Mouse (Mus musculus): ENCODE measurements at regions not wholly inside any gene's neighbourhood (a gene's known extent, or its start where the extent isn't known, plus 50 kb on each side); places are given as distances from the start of the nearest gene placed in this dataset.
A peak's percentile ranks its signal among the peaks of the same experiment; 100 is the strongest.

DNA sequence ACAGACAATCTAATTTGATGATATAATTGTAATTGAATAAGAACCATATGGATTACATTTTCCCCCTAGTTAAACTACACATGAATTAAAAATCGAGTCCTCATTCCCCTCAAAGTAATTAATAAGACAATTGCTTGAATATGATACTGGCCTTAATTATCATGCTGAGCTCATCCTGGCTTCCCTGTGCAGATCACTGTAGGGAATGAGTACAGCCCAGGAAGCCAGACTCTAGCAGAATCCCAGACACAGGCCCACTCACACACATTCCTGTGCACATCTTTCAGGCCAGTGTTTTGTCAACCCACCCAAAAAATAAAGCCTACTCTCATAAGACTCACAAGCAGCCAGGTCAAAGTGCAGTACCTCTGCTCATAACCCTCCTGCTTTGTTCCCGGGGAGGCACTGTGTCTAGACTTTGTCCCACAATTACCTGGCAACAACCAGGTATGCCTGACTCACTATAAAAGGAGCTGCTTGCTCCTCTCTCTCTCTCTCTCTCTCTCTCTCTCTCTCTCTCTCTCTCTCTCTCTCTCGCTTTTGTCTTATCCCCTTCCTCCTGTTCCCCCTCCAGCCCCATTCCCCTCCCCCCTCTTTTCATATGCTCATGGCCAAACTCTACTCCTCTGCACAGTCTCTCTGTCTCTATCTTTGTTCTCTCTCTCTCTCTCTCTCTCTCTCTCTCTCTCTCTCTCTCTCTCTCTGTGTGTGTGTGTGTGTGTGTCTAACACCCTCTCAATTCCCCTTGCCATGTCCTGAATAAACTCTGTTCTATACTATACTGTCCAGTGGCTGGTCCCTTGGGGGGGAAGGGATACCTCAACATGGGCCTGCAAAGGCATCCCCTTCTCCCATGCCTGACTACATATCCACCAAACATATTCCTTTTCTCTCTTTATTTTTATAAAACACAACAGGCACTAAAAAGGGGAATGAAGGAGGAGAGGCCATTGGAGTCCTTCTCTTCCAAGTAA, 143.7 kb upstream of the Spag17 start:
- no peak overlapping the region for H3K4me2 ChIP-seq (ENCODE audit: low read depth, severe bottlenecking)
- H3K27me3 ChIP-seq (ENCODE audit: control insufficient read depth, insufficient read depth, low read length) = no peaks in the 10 kb centered on the region
- H3K9ac ChIP-seq (ENCODE audit: low read length) = no peak overlapping the region
- DNase-seq (ENCODE audit: low spot score) = no peak
- no peak overlapping the region for H3K4me3 ChIP-seq (ENCODE audit: low read depth, low read length)
- no peaks in the 10 kb centered on the region for H3K9me3 ChIP-seq (ENCODE audit: control insufficient read depth, low read length)
- 59% methylated on average over 3 of the region's 3 CpGs for WGBS
- no peaks in the 10 kb centered on the region for H3K36me3 ChIP-seq (ENCODE audit: control insufficient read depth, insufficient read depth, low read length)
- no peak overlapping the region for H3K27ac ChIP-seq (replicated peaks; ENCODE audit: low read depth, low read length)
- no peak for ATAC-seq (ENCODE audit: insufficient number of reproducible peaks, low FRiP score, low TSS enrichment, low read depth)
- H3K4me1 ChIP-seq (ENCODE audit: control insufficient read depth, insufficient read depth, low read length) = no peaks in the 10 kb centered on the region; the same call in 1 of the 2 replicates

DNA sequence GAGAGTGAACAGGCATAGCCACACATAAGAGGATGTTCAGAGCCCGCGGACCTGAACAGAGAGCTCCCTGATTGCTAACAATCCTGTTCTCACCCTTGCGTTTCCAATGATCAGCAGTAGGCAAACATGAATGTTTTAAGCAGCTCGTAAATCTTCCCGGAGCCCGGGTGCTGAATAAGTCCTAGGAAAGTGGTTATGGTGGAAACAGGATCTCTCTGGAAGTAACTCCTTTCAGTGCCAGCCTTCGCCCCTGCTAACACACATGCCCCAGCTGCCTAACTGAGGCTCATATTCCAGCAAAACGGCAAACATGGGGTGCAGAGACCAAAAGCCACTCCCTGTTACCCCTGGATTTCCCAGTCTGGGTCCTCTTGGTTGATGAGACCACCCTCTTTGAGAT, 135.5 kb upstream of the Spag17 start:
- H3K27ac ChIP-seq (replicated peaks; ENCODE audit: low read depth, low read length) = peak overlapping the region; percentile 10
- peaks cover 6% of the 10 kb centered on the region for H3K4me1 ChIP-seq (ENCODE audit: control insufficient read depth, insufficient read depth, low read length)
- DNase-seq (ENCODE audit: low spot score) (peak; percentile 64), ATAC-seq (ENCODE audit: insufficient number of reproducible peaks, low FRiP score, low TSS enrichment, low read depth) (peak; percentile 72; the same call in 1 of the 2 replicates)
- 22% methylated on average over 8 of the region's 8 CpGs for WGBS
- no peaks in the 10 kb centered on the region for H3K9me3 ChIP-seq (ENCODE audit: control insufficient read depth, low read length)
- H3K4me3 ChIP-seq (ENCODE audit: low read depth, low read length) = no peak overlapping the region
- H3K27me3 ChIP-seq (ENCODE audit: control insufficient read depth, insufficient read depth, low read length) = no peaks in the 10 kb centered on the region
- no peak overlapping the region for H3K4me2 ChIP-seq (ENCODE audit: low read depth, severe bottlenecking)
- H3K36me3 ChIP-seq (ENCODE audit: control insufficient read depth, insufficient read depth, low read length) = no peaks in the 10 kb centered on the region
- no peak overlapping the region for H3K9ac ChIP-seq (ENCODE audit: low read length)

DNA sequence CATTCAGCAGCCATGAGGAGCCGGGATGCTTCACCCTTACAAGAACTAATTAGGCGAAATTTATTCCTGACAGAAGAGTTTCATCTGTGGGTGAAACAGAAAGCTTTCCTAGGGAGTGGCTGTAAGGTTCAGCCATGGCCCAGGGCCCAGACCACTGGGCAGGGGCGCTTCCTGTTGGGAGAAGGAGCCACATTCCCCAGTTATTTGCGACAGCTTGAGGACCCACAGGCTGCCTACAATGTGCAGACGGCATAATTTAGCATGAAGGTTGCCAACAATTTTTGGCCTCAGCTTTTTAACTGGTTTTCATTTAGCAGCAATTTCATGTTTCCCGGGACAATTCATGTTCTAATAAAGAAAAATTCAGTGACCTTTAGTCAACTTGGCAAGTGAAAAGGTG, 106.7 kb upstream of the Spag17 start:
- DNase-seq (ENCODE audit: low spot score) (no peak), ATAC-seq (ENCODE audit: insufficient number of reproducible peaks, low FRiP score, low TSS enrichment, low read depth) (no peak)
- no peak overlapping the region for H3K4me3 ChIP-seq (ENCODE audit: low read depth, low read length)
- WGBS = 72% methylated on average over 6 of the region's 6 CpGs
- no peak overlapping the region for H3K27ac ChIP-seq (replicated peaks; ENCODE audit: low read depth, low read length)
- no peaks in the 10 kb centered on the region for H3K9me3 ChIP-seq (ENCODE audit: control insufficient read depth, low read length)
- H3K9ac ChIP-seq (ENCODE audit: low read length) = no peak overlapping the region
- no peaks in the 10 kb centered on the region for H3K4me1 ChIP-seq (ENCODE audit: control insufficient read depth, insufficient read depth, low read length)
- H3K27me3 ChIP-seq (ENCODE audit: control insufficient read depth, insufficient read depth, low read length) = no peaks in the 10 kb centered on the region
- H3K36me3 ChIP-seq (ENCODE audit: control insufficient read depth, insufficient read depth, low read length) = no peaks in the 10 kb centered on the region
- H3K4me2 ChIP-seq (ENCODE audit: low read depth, severe bottlenecking) = no peak overlapping the region

DNA sequence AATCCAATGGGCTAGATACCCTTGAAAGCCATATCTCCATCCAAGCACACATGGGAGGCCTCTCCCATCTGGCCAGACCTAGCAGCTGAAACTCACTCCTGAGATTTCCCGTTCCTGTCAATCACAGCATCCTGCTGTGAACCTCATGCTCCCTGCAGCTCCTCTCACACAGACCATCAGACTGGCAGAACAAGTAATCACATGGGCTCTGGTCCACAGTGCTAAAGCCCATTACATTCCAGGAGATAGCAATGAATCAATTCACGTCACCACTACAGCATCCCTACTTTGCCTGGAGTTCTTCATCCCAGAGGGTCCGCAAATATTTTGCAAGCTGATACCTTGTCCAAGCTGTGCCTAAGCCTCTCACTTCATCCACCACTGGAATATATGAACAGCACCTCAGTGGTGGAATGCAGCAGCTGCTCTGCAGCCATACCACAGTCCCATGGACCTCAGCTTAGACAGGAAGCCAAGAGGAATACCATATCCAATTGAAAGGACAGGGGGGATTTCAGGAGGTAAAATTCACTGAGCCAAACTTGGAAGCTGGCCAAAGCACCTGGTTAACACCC, 99.2 kb upstream of the Spag17 start:
- H3K36me3 ChIP-seq (ENCODE audit: control insufficient read depth, insufficient read depth, low read length) = no peaks in the 10 kb centered on the region
- no peak for DNase-seq (ENCODE audit: low spot score)
- no peaks in the 10 kb centered on the region for H3K27me3 ChIP-seq (ENCODE audit: control insufficient read depth, insufficient read depth, low read length)
- H3K9ac ChIP-seq (ENCODE audit: low read length) = no peak overlapping the region
- H3K4me2 ChIP-seq (ENCODE audit: low read depth, severe bottlenecking) = no peak overlapping the region
- ATAC-seq (ENCODE audit: insufficient number of reproducible peaks, low FRiP score, low TSS enrichment, low read depth) = no peak
- H3K4me3 ChIP-seq (ENCODE audit: low read depth, low read length) = no peak overlapping the region
- WGBS = 74% methylated on average over 3 of the region's 3 CpGs
- no peaks in the 10 kb centered on the region for H3K9me3 ChIP-seq (ENCODE audit: control insufficient read depth, low read length)
- H3K27ac ChIP-seq (replicated peaks; ENCODE audit: low read depth, low read length) = no peak overlapping the region
- H3K4me1 ChIP-seq (ENCODE audit: control insufficient read depth, insufficient read depth, low read length) = no peaks in the 10 kb centered on the region

DNA sequence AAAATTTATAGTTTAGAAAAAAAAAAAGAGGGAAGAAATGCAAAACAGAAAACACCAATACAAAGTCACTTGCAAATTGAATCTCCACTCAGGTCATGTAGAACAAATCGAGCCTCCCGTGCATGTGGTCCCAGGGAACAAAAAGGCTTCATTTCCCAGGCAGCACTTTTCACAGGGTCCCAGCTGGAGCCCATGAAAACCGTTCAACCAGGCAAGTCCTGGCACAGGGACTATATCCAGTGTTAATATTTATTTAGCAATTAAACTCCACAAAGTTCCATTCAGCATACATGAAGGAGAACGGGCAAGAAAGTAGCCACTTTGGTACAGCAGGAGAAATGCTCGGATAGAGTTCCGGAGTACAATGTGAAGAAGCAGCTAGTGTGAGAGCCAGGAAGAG, 93.9 kb upstream of the Spag17 start:
- no peak overlapping the region for H3K4me2 ChIP-seq (ENCODE audit: low read depth, severe bottlenecking)
- no peak for ATAC-seq (ENCODE audit: insufficient number of reproducible peaks, low FRiP score, low TSS enrichment, low read depth)
- WGBS = 79% methylated on average over 6 of the region's 6 CpGs
- no peaks in the 10 kb centered on the region for H3K4me1 ChIP-seq (ENCODE audit: control insufficient read depth, insufficient read depth, low read length)
- no peak overlapping the region for H3K27ac ChIP-seq (replicated peaks; ENCODE audit: low read depth, low read length)
- DNase-seq (ENCODE audit: low spot score) = no peak
- H3K9me3 ChIP-seq (ENCODE audit: control insufficient read depth, low read length) = no peaks in the 10 kb centered on the region
- no peaks in the 10 kb centered on the region for H3K36me3 ChIP-seq (ENCODE audit: control insufficient read depth, insufficient read depth, low read length)
- no peak overlapping the region for H3K4me3 ChIP-seq (ENCODE audit: low read depth, low read length)
- H3K27me3 ChIP-seq (ENCODE audit: control insufficient read depth, insufficient read depth, low read length) = no peaks in the 10 kb centered on the region
- no peak overlapping the region for H3K9ac ChIP-seq (ENCODE audit: low read length)

DNA sequence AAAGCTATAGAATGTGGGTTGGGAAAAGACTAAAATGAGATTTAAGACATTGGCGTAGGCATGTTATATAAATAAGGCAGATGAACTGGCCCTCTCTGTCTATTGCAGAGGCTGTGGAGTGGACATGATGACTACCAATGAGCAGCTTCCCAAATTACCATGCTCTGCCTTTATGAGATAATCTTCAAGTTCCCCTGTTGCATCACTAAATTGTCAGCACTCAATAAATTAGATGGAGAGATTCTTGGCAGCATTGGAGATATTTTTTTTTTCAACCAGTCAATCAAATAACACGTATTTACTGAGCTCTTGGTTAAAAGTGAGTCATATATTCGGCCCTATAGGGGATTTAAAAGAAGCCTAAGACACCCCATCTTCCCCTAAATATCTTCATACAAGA, 91.6 kb upstream of the Spag17 start:
- no peak overlapping the region for H3K4me2 ChIP-seq (ENCODE audit: low read depth, severe bottlenecking)
- no peak overlapping the region for H3K9ac ChIP-seq (ENCODE audit: low read length)
- no peak overlapping the region for H3K4me3 ChIP-seq (ENCODE audit: low read depth, low read length)
- H3K9me3 ChIP-seq (ENCODE audit: control insufficient read depth, low read length) = no peaks in the 10 kb centered on the region
- H3K4me1 ChIP-seq (ENCODE audit: control insufficient read depth, insufficient read depth, low read length) = no peaks in the 10 kb centered on the region
- WGBS = 88% methylated on average over 3 of the region's 3 CpGs
- H3K36me3 ChIP-seq (ENCODE audit: control insufficient read depth, insufficient read depth, low read length) = no peaks in the 10 kb centered on the region
- no peak overlapping the region for H3K27ac ChIP-seq (replicated peaks; ENCODE audit: low read depth, low read length)
- ATAC-seq (ENCODE audit: insufficient number of reproducible peaks, low FRiP score, low TSS enrichment, low read depth) (no peak), DNase-seq (ENCODE audit: low spot score) (no peak)
- H3K27me3 ChIP-seq (ENCODE audit: control insufficient read depth, insufficient read depth, low read length) = no peaks in the 10 kb centered on the region

DNA sequence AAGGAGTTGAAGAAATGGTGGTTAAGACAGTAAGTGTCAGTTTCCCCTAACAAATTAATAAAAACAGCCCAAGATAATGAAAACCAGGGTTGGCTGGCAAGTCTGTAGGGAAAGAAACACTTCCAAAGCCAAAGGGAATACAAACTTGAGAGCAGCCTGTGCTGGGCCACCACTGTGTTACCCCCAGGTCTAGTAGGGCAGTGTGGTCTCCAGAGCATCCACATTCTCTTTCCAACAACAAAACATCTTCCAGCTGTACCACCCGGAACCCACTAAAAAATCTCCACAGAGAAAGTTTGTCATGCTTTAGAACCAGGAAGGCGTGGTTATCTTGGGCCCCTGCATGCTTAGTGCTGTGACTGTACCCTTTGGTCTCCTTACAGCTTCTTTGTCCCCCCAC, 89.4 kb upstream of the Spag17 start:
- H3K4me3 ChIP-seq (ENCODE audit: low read depth, low read length) = no peak overlapping the region
- H3K27me3 ChIP-seq (ENCODE audit: control insufficient read depth, insufficient read depth, low read length) = no peaks in the 10 kb centered on the region
- H3K9me3 ChIP-seq (ENCODE audit: control insufficient read depth, low read length) = no peaks in the 10 kb centered on the region
- H3K4me2 ChIP-seq (ENCODE audit: low read depth, severe bottlenecking) = no peak overlapping the region
- H3K36me3 ChIP-seq (ENCODE audit: control insufficient read depth, insufficient read depth, low read length) = no peaks in the 10 kb centered on the region
- ATAC-seq (ENCODE audit: insufficient number of reproducible peaks, low FRiP score, low TSS enrichment, low read depth) (no peak), DNase-seq (ENCODE audit: low spot score) (no peak)
- H3K4me1 ChIP-seq (ENCODE audit: control insufficient read depth, insufficient read depth, low read length) = no peaks in the 10 kb centered on the region
- H3K9ac ChIP-seq (ENCODE audit: low read length) = no peak overlapping the region
- WGBS = 90% methylated on average over 2 of the region's 2 CpGs
- no peak overlapping the region for H3K27ac ChIP-seq (replicated peaks; ENCODE audit: low read depth, low read length)

DNA sequence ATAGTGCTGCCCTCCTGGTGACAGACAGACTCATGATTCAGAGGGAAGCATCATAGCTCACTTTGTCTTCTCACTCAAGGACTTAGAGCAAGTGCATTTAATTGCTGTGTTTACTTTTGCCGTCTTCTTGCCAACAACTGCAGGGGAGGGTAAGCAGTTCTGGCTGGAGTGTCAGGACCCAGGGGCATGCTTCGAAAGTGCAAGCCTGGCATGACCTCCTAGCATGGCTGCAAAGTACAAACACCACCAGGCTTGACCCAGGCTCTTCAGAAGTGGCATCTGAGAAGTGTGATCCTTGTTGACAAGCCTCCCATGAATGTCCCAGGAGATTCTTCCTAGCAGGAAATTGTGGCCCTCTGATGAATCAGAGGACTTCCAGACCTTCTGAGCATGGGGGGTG, 87.4 kb upstream of the Spag17 start:
- Histone ChIP-seq H3K9ac (ENCODE audit: low read length) (no peak overlapping the region), H3K4me1 (ENCODE audit: control insufficient read depth, insufficient read depth, low read length) (no peaks in the 10 kb centered on the region), H3K9me3 (ENCODE audit: control insufficient read depth, low read length) (no peaks in the 10 kb centered on the region), H3K27me3 (ENCODE audit: control insufficient read depth, insufficient read depth, low read length) (no peaks in the 10 kb centered on the region), H3K4me3 (ENCODE audit: low read depth, low read length) (no peak overlapping the region), H3K4me2 (ENCODE audit: low read depth, severe bottlenecking) (no peak overlapping the region), H3K36me3 (ENCODE audit: control insufficient read depth, insufficient read depth, low read length) (no peaks in the 10 kb centered on the region), H3K27ac (replicated peaks; ENCODE audit: low read depth, low read length) (no peak overlapping the region)
- ATAC-seq (ENCODE audit: insufficient number of reproducible peaks, low FRiP score, low TSS enrichment, low read depth) (no peak), DNase-seq (ENCODE audit: low spot score) (peak; percentile 13)
- WGBS = 60% methylated on average over 2 of the region's 2 CpGs
